Mouse (Mus musculus): Measurements from ENCODE around the gene Gm2897. TPM values are rescaled to one million over a fixed set of nuclear protein-coding genes. Genes with fewer than 3 reads are reported as not detected.
"Not testable (repeated sequence)": the region's sequence is repeated elsewhere in the genome, so short reads cannot be mapped to it uniquely, and the experiment has no call there.

The Gm2897 gene
- total RNA-seq (2014; rRNA removed; ENCODE audit: low replicate concordance) (2.7 TPM in 1 of 2 replicates, not detected in the other), polyA plus RNA-seq (2015; fragmentation: Nextera tagmentation; extraction: Ambion mirVana) (1.3 and 1.6 TPM in 2 replicates)

- H3K27ac ChIP-seq (ENCODE audit: low read depth); ATAC-seq (ENCODE audit: insufficient read depth, low read depth): not testable (repeated sequence)
- DNase-seq (ENCODE audit: low spot score), result peak; percentile 5
These were observed at the start of gene Gm2897 for GRCm38 (mm10) chr14:3048727-3049512. Gm2897 (plus strand) TSS chr14:3049285.

GRCm38 (mm10) chr14:3029702-3030101 lies 19.4 kb upstream of the Gm2897 start, which contains the start of gene Gm2888:
Gm2888 (plus strand) TSS chr14:3030002.
- H3K4me2 ChIP-seq (ENCODE audit: low read depth, low read length); H3K4me1 ChIP-seq (ENCODE audit: control insufficient read depth, insufficient read depth); H3K27me3 ChIP-seq (ENCODE audit: control insufficient read depth, insufficient read depth, low read length); H3K36me3 ChIP-seq (replicated peaks; ENCODE audit: control insufficient read depth, insufficient read depth, low read length); ATAC-seq (ENCODE audit: insufficient read depth, low read depth); H3K9ac ChIP-seq (replicated peaks; ENCODE audit: low read depth, low read length); H3K9me3 ChIP-seq (replicated peaks; ENCODE audit: control insufficient read depth, low read length); H3K4me3 ChIP-seq (ENCODE audit: low read depth, low read length); DNase-seq (ENCODE audit: low spot score); H3K27ac ChIP-seq (ENCODE audit: low read depth): not testable (repeated sequence)
- 61% methylated on average over 2 of the region's 3 CpGs for WGBS

More at GRCm38 (mm10) chr14:3048727-3049512, at the start of gene Gm2897:
- H3K36me3 ChIP-seq (replicated peaks; ENCODE audit: control insufficient read depth, insufficient read depth, low read length); H3K9me3 ChIP-seq (replicated peaks; ENCODE audit: control insufficient read depth, low read length); H3K9ac ChIP-seq (replicated peaks; ENCODE audit: low read depth, low read length); H3K4me1 ChIP-seq (ENCODE audit: control insufficient read depth, insufficient read depth); H3K27me3 ChIP-seq (ENCODE audit: control insufficient read depth, insufficient read depth, low read length): not testable (repeated sequence)
- WGBS, result 13% methylated on average over 9 of the region's 40 CpGs
- H3K4me3 ChIP-seq (ENCODE audit: low read depth, low read length), result peak within 1 kb of the TSS; percentile 48
- H3K4me2 ChIP-seq (ENCODE audit: low read depth, low read length), result peak within 1 kb of the TSS; percentile 65

- H3K4me3 ChIP-seq (ENCODE audit: low read depth, low read length), result peak overlapping the region; percentile 48
- not testable (repeated sequence) for H3K27me3 ChIP-seq (ENCODE audit: control insufficient read depth, insufficient read depth, low read length); H3K36me3 ChIP-seq (replicated peaks; ENCODE audit: control insufficient read depth, insufficient read depth, low read length); H3K9me3 ChIP-seq (replicated peaks; ENCODE audit: control insufficient read depth, low read length); ATAC-seq (ENCODE audit: insufficient read depth, low read depth); DNase-seq (ENCODE audit: low spot score); H3K27ac ChIP-seq (ENCODE audit: low read depth); H3K9ac ChIP-seq (replicated peaks; ENCODE audit: low read depth, low read length); H3K4me1 ChIP-seq (ENCODE audit: control insufficient read depth, insufficient read depth)
- WGBS, result 3% methylated on average over 12 of the region's 20 CpGs
- H3K4me2 ChIP-seq (ENCODE audit: low read depth, low read length), result peak overlapping the region; percentile 65
These were observed 372 bp downstream of the Gm2897 start for GRCm38 (mm10) chr14:3049513-3049800.

GRCm38 (mm10) chr14:3050087-3050486 lies 1.0 kb downstream of the Gm2897 start:
- H3K27ac ChIP-seq (ENCODE audit: low read depth); H3K4me2 ChIP-seq (ENCODE audit: low read depth, low read length): not testable (repeated sequence)

GRCm38 (mm10) chr14:3116051-3116450 lies 67.0 kb downstream of the Gm2897 start:
- not testable (repeated sequence) for ATAC-seq (ENCODE audit: insufficient read depth, low read depth); DNase-seq (ENCODE audit: low spot score)

More at GRCm38 (mm10) chr14:3050087-3050486, 1.0 kb downstream of the Gm2897 start:
- H3K27me3 ChIP-seq (ENCODE audit: control insufficient read depth, insufficient read depth, low read length); H3K4me3 ChIP-seq (ENCODE audit: low read depth, low read length); H3K9me3 ChIP-seq (replicated peaks; ENCODE audit: control insufficient read depth, low read length); DNase-seq (ENCODE audit: low spot score); H3K36me3 ChIP-seq (replicated peaks; ENCODE audit: control insufficient read depth, insufficient read depth, low read length); H3K9ac ChIP-seq (replicated peaks; ENCODE audit: low read depth, low read length); ATAC-seq (ENCODE audit: insufficient read depth, low read depth); H3K4me1 ChIP-seq (ENCODE audit: control insufficient read depth, insufficient read depth): not testable (repeated sequence)
- peak; percentile 6; the same call in 1 of the 2 replicates for TF ChIP-seq CTCF (IDR thresholded peaks at IDR 0.05; ENCODE audit: low read depth)
- 0% methylated on average over 5 of the region's 8 CpGs for WGBS

More at GRCm38 (mm10) chr14:3116051-3116450, 67.0 kb downstream of the Gm2897 start:
- WGBS, result 83% methylated on average over 11 of the region's 25 CpGs
- H3K9ac ChIP-seq (replicated peaks; ENCODE audit: low read depth, low read length); H3K27ac ChIP-seq (ENCODE audit: low read depth); H3K27me3 ChIP-seq (ENCODE audit: control insufficient read depth, insufficient read depth, low read length); H3K36me3 ChIP-seq (replicated peaks; ENCODE audit: control insufficient read depth, insufficient read depth, low read length); H3K4me2 ChIP-seq (ENCODE audit: low read depth, low read length); H3K4me1 ChIP-seq (ENCODE audit: control insufficient read depth, insufficient read depth); H3K4me3 ChIP-seq (ENCODE audit: low read depth, low read length); H3K9me3 ChIP-seq (replicated peaks; ENCODE audit: control insufficient read depth, low read length): not testable (repeated sequence)

Other genes with a start within 250 kb of the Gm2897 start
- gene Gm2888, start 19.3 kb upstream of the Gm2897 start, total RNA-seq (2014; rRNA removed; ENCODE audit: low replicate concordance), result not detected in 2 replicates
- gene Gm2888, start 19.3 kb upstream of the Gm2897 start, polyA plus RNA-seq (2015; fragmentation: Nextera tagmentation; extraction: Ambion mirVana), result not detected in 2 replicates
- gene Gm10340, start 84.7 kb downstream of the Gm2897 start, total RNA-seq (2014; rRNA removed; ENCODE audit: low replicate concordance), result not detected in 2 replicates
- not detected in 2 replicates for gene Gm10340, start 84.7 kb downstream of the Gm2897 start, polyA plus RNA-seq (2015; fragmentation: Nextera tagmentation; extraction: Ambion mirVana)
- not detected in 2 replicates for gene Gm5795, start 139.0 kb downstream of the Gm2897 start, total RNA-seq (2014; rRNA removed; ENCODE audit: low replicate concordance)
- gene Gm5795, start 139.0 kb downstream of the Gm2897 start, polyA plus RNA-seq (2015; fragmentation: Nextera tagmentation; extraction: Ambion mirVana), result not detected in 2 replicates
- gene D830030K20Rik, start 159.2 kb downstream of the Gm2897 start, total RNA-seq (2014; rRNA removed; ENCODE audit: low replicate concordance), result 1.3 and 1.4 TPM in 2 replicates
- gene D830030K20Rik, start 159.2 kb downstream of the Gm2897 start, polyA plus RNA-seq (2015; fragmentation: Nextera tagmentation; extraction: Ambion mirVana), result 10.9 and 11.2 TPM in 2 replicates